Mouse (Mus musculus) adrenal gland, adult 18-20 months (tissue): ENCODE data around the gene Olfr1337. TPM values are rescaled to one million over a fixed set of nuclear protein-coding genes. Genes with fewer than 3 reads are reported as not detected.
"Not testable (repeated sequence)": the region's sequence is repeated elsewhere in the genome, so short reads cannot be mapped to it uniquely, and the experiment has no call there.

Experiments
- DNase-seq, 2 experiments: peaks; one replicate each; pipeline ENCODE4 v3.0.0; 2021 to 2022; ENCODE audit warnings: low spot score in 2 of 2
- long read RNA-seq, 2 experiments: library from polyadenylated mRNA; stranded (forward); transcript quantifications; one replicate each; pipeline ENCODE4 v2.0.0; 2021
- total RNA-seq, 2 experiments: library from RNA; stranded (reverse); gene quantifications; 1 replicate in 1 of 2; 2 replicates in 1 of 2; pipeline ENCODE4 v1.2.3; 2021

Olfr1337 gene
- not detected for total RNA-seq
- long read RNA-seq, experiment 1, result 0 reads
- long read RNA-seq, experiment 2, result 0 reads

DNA sequence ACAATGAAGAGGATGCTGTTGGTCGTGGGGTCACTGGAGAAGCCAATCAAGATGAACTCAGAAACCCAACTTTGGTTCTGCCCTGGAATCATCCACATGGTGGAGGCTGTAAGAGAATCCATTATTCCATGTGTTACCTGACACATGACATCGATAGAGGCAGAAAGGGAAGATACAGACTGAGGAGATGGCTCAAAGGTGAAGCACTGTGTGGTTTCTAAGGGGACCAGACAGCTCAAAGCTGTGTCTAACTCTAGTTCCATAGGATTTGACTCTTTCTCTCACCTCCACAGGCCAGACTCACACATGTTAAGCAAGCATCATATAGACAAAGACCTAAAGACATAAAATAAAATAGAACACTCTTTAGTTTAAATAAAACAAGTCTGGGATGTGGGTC is at the start of gene Olfr1337:
TSS of gene Olfr1337 (minus strand) at position 101 of the 400 bp plus-strand sequence.
- no peak for DNase-seq

DNA sequence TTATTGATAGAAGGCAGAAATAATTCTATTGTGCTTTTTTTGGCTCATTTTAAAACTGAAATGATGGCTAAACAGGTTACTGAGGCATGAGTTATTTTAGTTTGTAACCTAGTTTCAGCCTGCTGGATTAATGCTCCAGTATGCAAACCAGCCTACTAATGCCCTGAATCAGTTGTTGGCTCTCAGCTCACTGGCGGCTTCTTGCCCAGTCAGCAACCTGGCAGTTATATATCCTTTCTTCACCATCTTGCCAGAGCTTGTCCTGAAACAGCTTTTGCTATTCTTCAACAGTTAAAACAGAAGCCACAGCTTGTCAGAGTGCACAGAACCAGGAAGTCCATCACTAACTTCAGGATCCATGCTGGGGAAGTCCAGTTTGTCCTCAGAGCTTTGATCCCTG is 36.5 kb upstream of the Olfr1337 start:
- DNase-seq, result no peak

DNA sequence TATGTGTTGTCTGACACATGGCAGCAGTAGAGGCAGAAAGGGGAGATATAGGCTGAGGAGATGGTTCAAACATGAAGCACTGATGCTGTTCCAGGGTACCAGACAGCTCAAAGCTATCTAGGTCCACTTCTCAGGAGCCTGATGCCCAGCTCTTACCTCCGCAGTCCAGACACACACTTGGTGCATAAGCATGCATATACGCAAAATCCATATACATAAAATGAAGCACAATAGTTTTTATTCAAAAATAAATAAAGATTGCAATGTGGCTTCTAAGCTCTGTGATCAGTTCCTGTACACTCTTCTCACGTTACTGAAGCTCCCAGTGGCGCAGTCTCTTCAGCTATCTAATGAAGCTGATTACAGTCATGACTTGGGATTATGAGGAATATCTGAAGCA is 27.5 kb upstream of the Olfr1337 start, which contains the start of gene Olfr1335:
TSS of gene Olfr1335 (minus strand) at position 101 of the 400 bp plus-strand sequence.
- no peak for DNase-seq

DNA sequence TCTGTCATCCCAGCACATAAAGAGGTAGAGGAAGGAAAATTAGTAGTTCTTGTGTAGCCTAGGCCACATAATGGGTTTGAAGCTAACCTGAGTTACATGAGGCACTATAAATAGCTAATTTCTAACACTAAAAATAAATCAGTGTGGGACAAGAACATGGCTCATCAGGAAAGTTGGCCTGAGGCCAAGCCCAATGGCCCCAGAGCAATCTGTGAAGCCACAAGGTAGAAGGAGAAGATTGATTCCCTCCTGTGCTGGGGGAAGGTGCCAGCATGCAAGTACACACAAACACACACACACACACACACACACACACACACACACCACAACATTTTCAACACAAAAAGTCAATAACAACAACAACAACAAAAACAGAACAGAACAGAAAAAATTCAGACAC is 10.4 kb upstream of the Olfr1337 start:
- DNase-seq, result not testable (repeated sequence)

GRCm38 (mm10) chr4:118758637-118759036 is 23.7 kb downstream of the Olfr1337 start, which contains the start of gene Olfr1338:
TSS of gene Olfr1338 (minus strand) at chr4:118758737.
- DNase-seq, result no peak

- no peak for DNase-seq
Observed at GRCm38 (mm10) chr4:118741881-118742280, 40.5 kb downstream of the Olfr1337 start.

- no peak for DNase-seq
Observed at GRCm38 (mm10) chr4:118740988-118741698, 41.2 kb downstream of the Olfr1337 start.

GRCm38 (mm10) chr4:118739574-118739973 is 42.8 kb downstream of the Olfr1337 start:
- no peak for DNase-seq

DNA sequence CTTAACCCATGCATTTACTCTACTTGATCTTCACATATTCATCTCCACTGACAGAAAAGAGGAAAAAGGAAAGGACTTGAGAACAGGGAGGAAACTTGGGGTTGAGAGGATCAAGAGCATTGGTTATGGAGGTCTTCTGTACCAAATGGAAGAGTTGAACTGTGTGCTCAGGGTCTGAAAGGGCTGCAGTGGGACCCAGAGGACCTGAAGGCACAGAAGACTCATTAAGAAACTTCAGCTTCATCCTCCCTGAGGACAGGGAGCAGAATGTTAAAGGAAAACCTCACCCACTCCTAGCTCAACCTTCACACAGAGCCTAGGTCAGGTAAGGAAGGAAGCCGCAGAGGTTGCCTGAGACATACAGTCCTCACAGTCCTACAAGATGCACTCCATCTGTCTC is 50.5 kb downstream of the Olfr1337 start, which contains the start of gene Olfr1339:
TSS of gene Olfr1339 (plus strand) at position 301 of the 400 bp plus-strand sequence.
- DNase-seq, result no peak

Other genes with a start within 250 kb of the Olfr1337 start
- not detected for gene Tmem125, start 238.5 kb downstream of the Olfr1337 start, total RNA-seq
- gene Cfap57, start 161.8 kb downstream of the Olfr1337 start, total RNA-seq, result not detected
- gene Ebna1bp2, start 161.8 kb downstream of the Olfr1337 start, total RNA-seq, result 10 to 100 TPM; 75.6 to 76.0 TPM
- gene Olfr62, start 123.6 kb downstream of the Olfr1337 start, total RNA-seq, result not detected
- not detected for gene Olfr1342, start 89.8 kb downstream of the Olfr1337 start, total RNA-seq
- not detected for gene Olfr1341, start 79.1 kb downstream of the Olfr1337 start, total RNA-seq
- gene Olfr1340, start 62.4 kb downstream of the Olfr1337 start, total RNA-seq, result not detected
- gene Olfr1339, start 50.4 kb downstream of the Olfr1337 start, total RNA-seq, result not detected
- gene Olfr1338, start 23.8 kb downstream of the Olfr1337 start, total RNA-seq, result not detected
- not detected for gene Olfr1335, start 27.4 kb upstream of the Olfr1337 start, total RNA-seq
- not detected for gene Olfr1333, start 53.7 kb upstream of the Olfr1337 start, total RNA-seq
- not detected for gene Olfr1331, start 82.1 kb upstream of the Olfr1337 start, total RNA-seq
- not detected for gene Olfr1330, start 106.0 kb upstream of the Olfr1337 start, total RNA-seq
- gene Olfr1329, start 134.9 kb upstream of the Olfr1337 start, total RNA-seq, result not detected
- gene Olfr1328, start 156.0 kb upstream of the Olfr1337 start, total RNA-seq, result not detected
- not detected for gene Lao1, start 179.0 kb upstream of the Olfr1337 start, total RNA-seq